Mouse (Mus musculus) neural tube, embryonic 13.5 days (tissue): ENCODE results near the gene Smpd3. TPM values are rescaled to one million over a fixed set of nuclear protein-coding genes. Genes with fewer than 3 reads are reported as not detected.
"Not testable (repeated sequence)": the region's sequence is repeated elsewhere in the genome, so short reads cannot be mapped to it uniquely, and the experiment has no call there.

Experiments used
- ATAC-seq: fragments of 200-750 bp; cut with Nextera tagmentation; 2 replicates; pipeline ENCODE4 v1.8.0; 2017; ENCODE audit warnings: low read depth, mild to moderate bottlenecking, moderate TSS enrichment, moderate library complexity
- H3K27ac ChIP-seq: fragments of 300-500 bp; sonication (generic); replicated peaks from 2 replicates; pipeline ENCODE4 v1.5.1; 2015; ENCODE audit warnings: moderate library complexity, mild to moderate bottlenecking, inconsistent platforms
- H3K27me3 ChIP-seq: fragments of 300-500 bp; sonication (generic); 2 replicates; pipeline ENCODE4 v1.6.1; 2015; ENCODE audit warnings: mild to moderate bottlenecking, inconsistent platforms
- H3K36me3 ChIP-seq: fragments of 300-500 bp; sonication (generic); 2 replicates; pipeline ENCODE4 v1.6.1; 2015; ENCODE audit warnings: mild to moderate bottlenecking, inconsistent platforms
- H3K4me1 ChIP-seq: fragments of 300-500 bp; sonication (generic); replicated peaks from 2 replicates; pipeline ENCODE4 v1.6.1; 2015; ENCODE audit warnings: inconsistent platforms
- H3K4me2 ChIP-seq: fragments of 300-500 bp; sonication (generic); 2 replicates; pipeline ENCODE4 v1.6.1; 2015; ENCODE audit warnings: inconsistent platforms, mild to moderate bottlenecking, moderate library complexity
- H3K4me3 ChIP-seq: fragments of 300-500 bp; sonication (generic); 2 replicates; pipeline ENCODE4 v1.5.1; 2015; ENCODE audit warnings: mild to moderate bottlenecking, inconsistent platforms
- H3K9ac ChIP-seq: fragments of 300-500 bp; sonication (generic); 2 replicates; pipeline ENCODE4 v1.6.1; 2015; ENCODE audit warnings: moderate library complexity, mild to moderate bottlenecking, inconsistent platforms
- H3K9me3 ChIP-seq: fragments of 300-500 bp; sonication (generic); 2 replicates; pipeline ENCODE4 v1.6.1; 2016; ENCODE audit warnings: inconsistent platforms
- WGBS: fragments of 180-500 bp; shearing (Covaris S2); methylation state at CpG from one replicate; pipeline ENCODE4 v1.1.7; 2015; 5-methylcytosine and 5-hydroxymethylcytosine counted together
- polyA plus RNA-seq: library from polyadenylated mRNA; unstranded; fragments of >200 nt; fragmentation: Nextera tagmentation; extraction: Ambion mirVana; gene quantifications from 2 replicates; pipeline ENCODE4 v1.2.1, GENCODE M21; 2015

Gene Smpd3
- polyA plus RNA-seq, 1 experiment from 2014 or later = 39.4 TPM

DNA sequence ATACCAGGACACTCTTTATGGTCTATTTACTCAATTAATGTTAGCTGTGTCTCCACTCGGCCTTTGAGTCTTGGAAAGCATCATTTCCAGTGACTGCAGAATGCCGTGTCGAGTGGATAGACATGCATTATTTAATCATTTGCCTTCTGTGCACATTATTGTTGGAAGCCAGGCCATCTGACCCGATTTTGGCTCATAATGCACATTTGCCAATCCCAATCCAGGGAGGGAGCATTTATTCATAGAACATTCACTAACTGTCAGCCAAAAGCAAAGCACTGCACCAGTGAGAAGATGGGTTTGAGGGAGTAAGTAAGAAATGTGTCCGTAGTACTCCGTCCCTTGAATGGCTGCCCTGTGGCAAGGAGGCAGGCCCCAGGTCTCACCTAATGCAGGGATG lies 17.8 kb downstream of the Smpd3 start:
- WGBS = 48% methylated on average over 6 of the region's 6 CpGs
- Histone ChIP-seq H3K27ac (peak overlapping the region; percentile 56; the same call in 1 of the 2 replicates), H3K9me3 (no peaks in the 10 kb centered on the region), H3K27me3 (no peaks in the 10 kb centered on the region), H3K9ac (no peak overlapping the region), H3K36me3 (no peaks in the 10 kb centered on the region), H3K4me1 (peaks cover 44% of the 10 kb centered on the region), H3K4me2 (no peak overlapping the region), H3K4me3 (no peak overlapping the region)
- no peak for ATAC-seq

DNA sequence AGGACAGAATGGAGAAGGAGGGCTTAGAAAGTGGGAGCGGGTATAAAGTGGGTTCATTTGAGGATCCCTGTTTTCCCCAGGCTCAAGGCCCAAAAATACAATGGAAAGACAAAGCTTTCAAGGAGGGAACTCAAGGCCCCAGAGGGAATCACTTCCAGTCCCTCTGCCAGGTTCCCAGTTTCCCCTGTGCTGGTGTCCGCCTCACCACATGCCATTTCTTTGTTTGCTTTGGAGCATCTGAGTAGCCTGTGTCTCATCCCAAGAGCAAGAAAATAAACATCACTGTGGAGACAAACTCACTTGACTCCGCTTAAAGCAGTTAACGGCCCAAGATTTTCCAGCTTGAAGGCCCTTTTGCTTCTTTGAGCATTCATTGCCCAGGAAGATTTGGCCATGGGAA lies 20.7 kb downstream of the Smpd3 start:
- H3K4me2 ChIP-seq = no peak overlapping the region
- WGBS = 64% methylated on average over 4 of the region's 4 CpGs
- ATAC-seq = no peak
- H3K27me3 ChIP-seq = no peaks in the 10 kb centered on the region
- H3K27ac ChIP-seq = no peak overlapping the region
- no peaks in the 10 kb centered on the region for H3K9me3 ChIP-seq
- no peak overlapping the region for H3K4me3 ChIP-seq
- H3K4me1 ChIP-seq = peaks cover 35% of the 10 kb centered on the region
- no peak overlapping the region for H3K9ac ChIP-seq
- H3K36me3 ChIP-seq = no peaks in the 10 kb centered on the region

DNA sequence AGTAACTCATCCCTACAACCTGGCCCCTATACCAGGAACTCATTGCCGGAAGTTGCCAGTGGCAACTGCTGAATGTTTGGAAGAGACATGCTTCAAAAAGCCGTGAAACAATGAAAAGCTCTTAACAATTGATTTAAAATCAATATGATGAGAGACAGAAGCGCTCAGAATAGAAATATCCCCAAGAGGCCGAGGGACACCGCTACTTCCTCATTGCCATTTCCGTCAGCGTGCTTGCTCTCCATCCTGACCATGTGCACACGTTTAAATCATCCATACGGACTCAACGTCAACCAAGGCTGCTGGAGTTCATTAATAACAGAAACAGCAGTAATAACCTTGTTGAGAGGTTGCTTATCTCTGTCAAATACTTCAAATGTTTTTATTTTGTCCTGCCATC lies 21.3 kb downstream of the Smpd3 start:
- Histone ChIP-seq H3K9me3 (no peaks in the 10 kb centered on the region), H3K4me2 (no peak overlapping the region), H3K27ac (no peak overlapping the region), H3K4me3 (no peak overlapping the region), H3K9ac (no peak overlapping the region), H3K4me1 (peaks cover 35% of the 10 kb centered on the region), H3K36me3 (no peaks in the 10 kb centered on the region), H3K27me3 (no peaks in the 10 kb centered on the region)
- WGBS = 76% methylated on average over 10 of the region's 10 CpGs
- ATAC-seq = no peak

DNA sequence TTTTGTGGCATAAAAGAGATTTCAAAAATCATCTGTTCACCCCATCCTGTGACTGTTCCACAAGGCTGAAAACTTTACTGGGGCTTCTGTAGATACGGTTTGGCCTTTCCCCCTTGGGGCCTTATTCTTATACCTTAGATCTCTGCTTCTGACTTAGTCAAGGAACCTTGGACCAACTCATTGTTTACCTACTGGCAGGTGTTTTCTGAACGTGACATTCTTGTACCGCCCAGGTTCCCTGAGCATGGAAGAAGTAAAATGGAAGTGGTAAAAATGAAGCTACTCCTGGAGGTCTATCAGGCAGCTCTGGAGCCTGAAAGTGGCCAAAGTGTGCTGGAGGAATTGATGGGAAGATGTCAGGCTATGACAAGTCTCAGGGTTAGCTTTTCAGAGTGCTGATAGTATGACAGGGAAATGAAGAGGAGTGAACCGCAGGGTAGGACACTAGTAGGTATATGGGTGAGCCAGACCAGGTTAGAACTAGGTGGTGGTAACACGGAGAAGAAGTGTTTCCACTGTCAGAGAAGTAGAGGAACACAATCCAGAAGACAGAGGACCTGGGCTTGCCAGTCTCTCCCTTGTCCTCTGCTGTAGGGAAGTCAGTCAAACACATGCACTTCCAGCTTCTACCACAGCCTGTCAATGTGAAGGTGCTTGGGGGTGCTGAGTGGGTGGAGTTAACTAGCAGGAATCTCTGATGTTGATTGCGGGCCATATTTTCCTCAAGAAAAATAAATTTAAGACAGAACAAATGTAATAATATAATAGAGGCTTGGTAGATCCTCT lies 22.2 kb downstream of the Smpd3 start:
- no peaks in the 10 kb centered on the region for H3K27me3 ChIP-seq
- H3K4me2 ChIP-seq = no peak overlapping the region
- H3K9me3 ChIP-seq = no peaks in the 10 kb centered on the region
- no peaks in the 10 kb centered on the region for H3K36me3 ChIP-seq
- H3K4me3 ChIP-seq = no peak overlapping the region
- 87% methylated on average over 6 of the region's 6 CpGs for WGBS
- H3K4me1 ChIP-seq = peaks cover 33% of the 10 kb centered on the region
- H3K27ac ChIP-seq = no peak overlapping the region
- no peak overlapping the region for H3K9ac ChIP-seq
- ATAC-seq = no peak

DNA sequence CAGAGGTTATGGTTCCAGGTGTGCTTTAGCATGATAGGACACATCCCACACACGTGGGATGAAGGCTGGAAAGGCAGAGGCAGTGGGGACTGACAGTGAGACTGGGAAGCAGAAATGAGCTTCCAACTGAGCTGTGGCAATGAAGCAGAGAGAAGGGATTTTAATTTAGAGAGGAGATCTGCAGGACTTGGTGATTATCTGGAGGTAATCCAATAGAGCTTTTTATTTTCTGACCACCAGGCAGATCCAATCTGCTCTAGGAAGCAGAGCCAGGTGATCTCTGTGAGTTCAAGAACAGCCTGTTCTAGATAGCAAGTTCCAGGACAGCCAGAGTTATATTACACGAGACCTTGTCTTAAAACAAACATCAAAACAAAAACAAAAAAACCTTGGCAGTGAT lies 24.0 kb downstream of the Smpd3 start:
- no peak overlapping the region for H3K27ac ChIP-seq
- no peak overlapping the region for H3K4me2 ChIP-seq
- H3K9ac ChIP-seq = no peak overlapping the region
- H3K27me3 ChIP-seq = no peaks in the 10 kb centered on the region
- no peaks in the 10 kb centered on the region for H3K36me3 ChIP-seq
- no peak overlapping the region for H3K4me3 ChIP-seq
- H3K9me3 ChIP-seq = no peaks in the 10 kb centered on the region
- H3K4me1 ChIP-seq = peaks cover 25% of the 10 kb centered on the region
- WGBS = 70% methylated on average over 2 of the region's 2 CpGs
- no peak for ATAC-seq

DNA sequence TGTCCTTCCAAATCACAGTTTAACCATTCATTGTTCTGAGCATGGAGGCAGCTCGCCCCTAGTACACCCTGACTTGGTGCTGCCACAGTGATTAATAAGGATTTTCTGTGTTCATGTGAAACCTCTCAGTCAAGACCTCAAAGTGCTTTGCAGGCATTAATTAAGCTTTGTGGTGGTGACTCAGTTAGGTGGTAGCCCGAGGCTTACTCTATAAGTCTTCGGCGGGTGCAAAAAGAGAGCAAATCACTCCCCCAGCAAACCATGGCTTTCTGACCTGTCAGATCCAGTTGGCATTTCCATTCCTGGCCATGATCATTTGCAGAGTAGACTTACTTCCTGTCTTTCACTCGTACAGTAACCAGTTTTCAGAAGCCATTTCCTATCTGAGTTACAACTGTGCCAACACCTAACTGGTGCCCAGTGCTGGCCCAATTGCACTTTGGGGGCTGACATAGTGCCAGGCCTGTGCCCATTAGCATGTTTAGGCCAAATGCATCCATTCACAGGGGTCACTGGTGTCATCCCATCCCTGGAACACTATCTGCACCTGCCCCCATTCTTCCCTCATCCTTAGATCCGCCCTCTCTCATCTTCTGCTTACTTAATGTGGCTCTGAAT lies 24.6 kb downstream of the Smpd3 start:
- Histone ChIP-seq H3K9ac (no peak overlapping the region), H3K27ac (no peak overlapping the region), H3K4me3 (no peak overlapping the region), H3K9me3 (no peaks in the 10 kb centered on the region), H3K27me3 (no peaks in the 10 kb centered on the region), H3K4me1 (peaks cover 29% of the 10 kb centered on the region), H3K4me2 (no peak overlapping the region), H3K36me3 (no peaks in the 10 kb centered on the region)
- ATAC-seq = no peak
- WGBS = 82% methylated on average over 6 of the region's 6 CpGs

DNA sequence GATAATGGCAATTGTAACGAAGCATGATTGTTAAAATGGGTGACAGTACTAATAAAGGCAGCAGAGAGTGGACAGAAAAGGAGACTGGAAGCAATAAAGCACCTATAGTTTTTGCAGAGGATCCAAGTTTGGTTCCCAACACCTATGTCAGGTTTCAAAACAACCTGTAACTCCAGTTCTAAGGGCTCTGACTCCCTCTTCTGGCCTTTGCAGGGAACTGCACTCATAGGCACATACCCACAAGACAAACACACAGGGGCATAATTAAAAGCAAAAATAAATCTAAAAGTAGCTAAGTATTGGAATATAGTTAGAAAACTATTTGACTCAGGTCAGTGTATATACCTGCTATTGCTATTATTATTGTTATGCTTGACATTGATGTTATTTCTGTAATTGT lies 25.8 kb downstream of the Smpd3 start:
- 92% methylated on average over 1 of the region's 1 CpGs for WGBS
- Histone ChIP-seq H3K4me2 (no peak overlapping the region), H3K4me3 (no peak overlapping the region), H3K36me3 (no peaks in the 10 kb centered on the region), H3K9ac (no peak overlapping the region), H3K9me3 (no peaks in the 10 kb centered on the region), H3K27me3 (no peaks in the 10 kb centered on the region), H3K4me1 (peaks cover 31% of the 10 kb centered on the region), H3K27ac (no peak overlapping the region)
- no peak for ATAC-seq

DNA sequence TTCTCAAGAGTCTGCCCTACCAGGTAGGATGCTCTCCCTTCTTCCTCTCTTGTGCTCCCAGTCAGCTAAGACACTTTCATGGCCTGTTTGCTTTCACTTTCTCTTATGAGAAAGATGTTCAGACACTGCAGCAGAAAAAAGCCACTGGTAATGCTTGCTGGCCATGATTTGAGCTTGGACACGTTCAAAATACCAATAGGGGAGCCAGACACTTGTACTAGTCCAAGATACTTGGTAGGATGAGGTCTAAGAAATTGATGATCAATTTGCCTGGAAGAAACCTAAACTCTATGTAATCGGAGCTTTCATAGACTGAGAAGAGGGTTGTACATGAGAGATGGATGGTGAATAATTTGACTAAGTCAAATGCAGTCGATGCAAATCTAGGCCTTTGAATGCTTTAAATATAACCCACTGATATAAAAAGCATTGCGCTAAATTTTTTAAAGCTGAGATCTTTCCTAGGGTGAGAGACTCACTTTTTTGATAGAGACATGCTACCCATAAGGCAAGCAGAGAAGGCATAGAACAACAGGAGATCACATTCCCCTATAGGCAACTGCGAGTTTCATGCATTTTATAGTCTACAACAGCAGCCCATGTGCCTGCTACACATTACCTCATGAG lies 27.6 kb downstream of the Smpd3 start:
- Histone ChIP-seq H3K4me3 (no peak overlapping the region), H3K9me3 (no peaks in the 10 kb centered on the region), H3K27me3 (no peaks in the 10 kb centered on the region), H3K36me3 (no peaks in the 10 kb centered on the region), H3K4me2 (no peak overlapping the region), H3K9ac (no peak overlapping the region), H3K4me1 (peaks cover 33% of the 10 kb centered on the region), H3K27ac (no peak overlapping the region)
- 93% methylated on average over 5 of the region's 5 CpGs for WGBS
- ATAC-seq = no peak

DNA sequence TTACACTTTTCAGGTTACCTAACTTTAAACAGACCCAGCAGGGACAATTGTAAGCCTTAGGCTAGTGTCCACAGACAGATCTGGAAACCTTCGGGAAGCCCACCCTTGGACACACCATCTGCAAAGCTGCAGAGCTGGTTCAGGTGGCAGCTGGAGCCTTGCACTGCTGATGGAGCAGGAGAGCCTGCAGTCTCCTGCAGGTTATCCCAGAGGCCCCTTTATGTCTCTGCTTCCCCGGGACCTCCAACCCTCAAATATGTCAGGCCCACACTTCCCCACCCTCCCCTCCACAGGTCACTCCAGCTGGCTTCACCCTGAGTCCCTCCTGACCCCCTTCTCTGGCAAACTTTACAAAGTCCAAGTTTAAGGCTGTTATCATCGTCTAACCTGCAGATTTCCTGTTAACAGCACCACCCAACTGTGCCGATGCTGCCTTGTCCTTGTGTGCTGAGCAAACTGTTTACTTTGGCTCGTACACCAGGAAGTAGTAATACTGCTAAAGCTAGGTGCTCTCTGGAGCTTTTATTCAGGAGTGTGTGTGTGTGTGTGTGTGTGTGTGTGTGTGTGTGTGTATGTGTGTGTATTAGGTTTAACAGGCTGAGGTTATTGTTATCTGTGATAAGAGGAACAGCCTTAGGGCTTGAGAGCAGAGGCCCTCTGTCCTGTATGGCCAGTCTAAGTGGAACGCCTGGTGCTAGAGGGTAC lies 29.6 kb downstream of the Smpd3 start:
- not testable (repeated sequence) for H3K36me3 ChIP-seq, H3K27me3 ChIP-seq, H3K27ac ChIP-seq, H3K9me3 ChIP-seq, ATAC-seq, H3K4me2 ChIP-seq, H3K9ac ChIP-seq, H3K4me3 ChIP-seq
- H3K4me1 ChIP-seq = peaks cover 29% of the 10 kb centered on the region
- 70% methylated on average over 6 of the region's 6 CpGs for WGBS

DNA sequence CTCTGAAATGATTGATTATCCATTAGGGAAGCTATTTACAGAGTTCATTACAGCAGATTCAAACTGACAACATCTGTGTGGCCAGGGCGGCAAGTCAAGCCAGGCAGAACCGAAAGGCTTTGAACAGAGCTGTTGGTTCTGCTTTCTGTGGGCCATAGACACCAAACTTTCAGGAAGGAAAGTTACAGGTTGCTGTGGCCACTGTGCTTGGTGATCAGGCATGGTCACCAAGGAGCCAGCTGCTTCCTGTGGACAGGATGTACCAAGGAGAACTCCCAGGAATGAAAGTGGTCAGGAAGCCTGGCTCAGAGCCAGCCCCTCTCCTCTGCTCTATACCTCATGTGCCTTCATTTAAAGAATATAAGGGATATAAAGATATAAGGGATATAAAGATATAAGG lies 30.2 kb downstream of the Smpd3 start:
- WGBS = 68% methylated on average over 2 of the region's 2 CpGs

DNA sequence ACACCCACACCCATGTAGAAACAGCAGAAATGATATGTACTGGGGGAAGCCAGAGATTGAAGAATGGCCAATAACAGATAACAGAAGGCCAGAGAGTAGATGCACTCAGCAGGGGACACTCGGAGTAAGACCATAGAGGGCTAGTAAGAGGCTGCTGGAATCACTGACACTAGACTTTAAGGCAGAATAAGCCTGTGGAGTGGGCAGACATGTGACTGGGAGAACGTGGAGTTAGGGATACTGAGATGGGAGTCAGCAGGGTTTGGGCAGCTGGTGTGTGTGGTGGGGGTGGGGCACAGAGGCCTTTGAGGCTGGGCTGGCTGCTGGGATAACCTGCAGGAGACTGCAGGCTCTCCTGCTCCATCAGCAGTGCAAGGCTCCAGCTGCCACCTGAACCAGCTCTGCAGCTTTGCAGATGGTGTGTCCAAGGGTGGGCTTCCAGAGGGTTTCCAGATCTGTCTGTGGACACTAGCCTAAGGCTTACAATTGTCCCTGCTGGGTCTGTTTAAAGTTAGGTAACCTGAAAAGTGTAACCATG lies 31.0 kb downstream of the Smpd3 start:
- not testable (repeated sequence) for H3K9me3 ChIP-seq, H3K4me2 ChIP-seq, H3K27ac ChIP-seq, ATAC-seq, H3K36me3 ChIP-seq, H3K4me3 ChIP-seq, H3K27me3 ChIP-seq, H3K9ac ChIP-seq
- H3K4me1 ChIP-seq = peaks cover 37% of the 10 kb centered on the region
- 36% methylated on average over 2 of the region's 2 CpGs for WGBS

More for the DNA sequence above, 30.2 kb downstream of the Smpd3 start:
- Histone ChIP-seq H3K4me1 (peaks cover 32% of the 10 kb centered on the region), H3K4me3 (no peak overlapping the region), H3K9ac (no peak overlapping the region), H3K27ac (peak overlapping the region; percentile 23; the same call in 1 of the 2 replicates), H3K4me2 (no peak overlapping the region), H3K27me3 (no peaks in the 10 kb centered on the region), H3K36me3 (no peaks in the 10 kb centered on the region), H3K9me3 (no peaks in the 10 kb centered on the region)
- ATAC-seq = no peak

DNA sequence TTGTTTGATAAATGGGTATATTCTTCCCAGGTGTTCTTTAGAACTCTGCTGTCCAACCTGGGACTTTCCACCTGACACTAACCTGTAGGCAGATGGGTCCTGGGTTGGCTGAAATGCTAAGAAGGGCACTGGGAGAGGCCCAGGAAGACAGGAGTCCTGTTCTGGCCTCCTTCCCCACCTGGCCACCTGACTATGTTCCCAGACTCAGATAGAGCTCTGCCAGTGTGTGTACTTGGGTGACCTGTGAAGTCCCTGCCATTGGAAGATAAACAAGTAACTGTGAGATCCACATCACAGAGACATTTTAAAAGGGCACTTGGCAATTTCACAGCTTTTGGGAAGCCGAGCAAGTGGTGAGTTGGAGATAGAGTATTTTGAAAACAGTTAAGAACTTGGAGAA lies 31.7 kb downstream of the Smpd3 start:
- no peak for ATAC-seq
- Histone ChIP-seq H3K9me3 (no peaks in the 10 kb centered on the region), H3K27ac (no peak overlapping the region), H3K27me3 (no peaks in the 10 kb centered on the region), H3K36me3 (no peaks in the 10 kb centered on the region), H3K4me3 (no peak overlapping the region), H3K9ac (no peak overlapping the region), H3K4me2 (no peak overlapping the region), H3K4me1 (peaks cover 44% of the 10 kb centered on the region)
- WGBS = 77% methylated on average over 1 of the region's 1 CpGs
